ENCODE assay signal across 9 mouse cellular contexts in genomic region chr12:40223676-40224075, GRCm38 (mm10). TPM values are rescaled to one million over a fixed set of nuclear protein-coding genes. Genes with fewer than 3 reads are reported as not detected.
DNase-seq lines count a peak whose midpoint lies in the region; ATAC-seq and TF ChIP-seq lines count a peak whose summit lies in the region.
"Had no signal": no experiment of that assay in that cellular context is flagged by ENCODE, and none has a peak within 500 bp of the region (broad histone marks: within the 10 kb centered on the region; RNA-seq: fewer than 3 reads in every experiment).

No protein-coding gene starts in this region.

- H3ac ChIP-seq in C2C12 (ENCODE audit: control insufficient read depth, insufficient read length, low read depth), result no peak overlapping the region

- H3K27ac ChIP-seq in embryonic facial prominence, embryonic 13.5 days, result peak overlapping the region; percentile 64; the same call in 1 of the 2 replicates
- peak overlapping the region; percentile 45; the same call in 1 of the 2 replicates for H3K27ac ChIP-seq in intestine, embryonic 15.5 days
- H3K27ac ChIP-seq in neural tube, embryonic 12.5 days, result no peak overlapping the region

- no peak for ATAC-seq in erythroblast, adult 5-6 weeks (replicated peaks; ENCODE audit: low FRiP score, poor library complexity, severe bottlenecking)
- ATAC-seq in embryonic facial prominence, embryonic 13.5 days (ENCODE audit: insufficient number of reproducible peaks, insufficient read depth, low FRiP score, low TSS enrichment, low read depth), result no peak
- ATAC-seq in intestine, embryonic 15.5 days, result no peak
- no peak for ATAC-seq in neural tube, embryonic 12.5 days (ENCODE audit: low FRiP score, low read depth)

- H3K79me3 ChIP-seq in C2C12 (ENCODE audit: low read depth), result peaks cover 38% of the 10 kb centered on the region

- H3K36me3 ChIP-seq in erythroblast, embryonic 14.5 days (ENCODE audit: control insufficient read depth), result peaks cover 5% of the 10 kb centered on the region
- peaks cover 23% of the 10 kb centered on the region for H3K36me3 ChIP-seq in C2C12 (ENCODE audit: control insufficient read depth, insufficient read depth)
- H3K36me3 ChIP-seq in embryonic facial prominence, embryonic 13.5 days, result no peaks in the 10 kb centered on the region
- no peaks in the 10 kb centered on the region for H3K36me3 ChIP-seq in intestine, embryonic 15.5 days
- H3K36me3 ChIP-seq in neural tube, embryonic 12.5 days, result no peaks in the 10 kb centered on the region

- H3K4me2 ChIP-seq in embryonic facial prominence, embryonic 13.5 days, result peak overlapping the region; percentile 74
- H3K4me2 ChIP-seq in intestine, embryonic 15.5 days (replicated peaks), result peak overlapping the region; percentile 61
- peak overlapping the region; percentile 67 for H3K4me2 ChIP-seq in neural tube, embryonic 12.5 days (replicated peaks)

- H3K4me3 ChIP-seq in erythroblast, embryonic 14.5 days (replicated peaks), result peak overlapping the region; percentile 89
- no peak overlapping the region for H3K4me3 ChIP-seq in C2C12 (ENCODE audit: insufficient read depth, poor library complexity, severe bottlenecking)
- H3K4me3 ChIP-seq in embryonic facial prominence, embryonic 13.5 days, result peak overlapping the region; percentile 98
- peak overlapping the region; percentile 37 for H3K4me3 ChIP-seq in intestine, embryonic 15.5 days (replicated peaks)
- H3K4me3 ChIP-seq in neural tube, embryonic 12.5 days, result peak overlapping the region; percentile 92

- DNase-seq in left cerebral cortex, postnatal 4 days, result no peak
- DNase-seq in urinary bladder, adult 18-20 months (ENCODE audit: low spot score in 2 of 2), result no peak

- H3K9ac ChIP-seq in embryonic facial prominence, embryonic 13.5 days, result peak overlapping the region; percentile 67
- H3K9ac ChIP-seq in intestine, embryonic 15.5 days, result peak overlapping the region; percentile 36
- H3K9ac ChIP-seq in neural tube, embryonic 12.5 days, result peak overlapping the region; percentile 44; the same call in 1 of the 2 replicates

- H3K27me3 ChIP-seq in erythroblast, embryonic 14.5 days (ENCODE audit: control insufficient read depth), result no peaks in the 10 kb centered on the region
- no peaks in the 10 kb centered on the region for H3K27me3 ChIP-seq in C2C12 (ENCODE audit: control insufficient read depth, insufficient read depth, insufficient read length)
- no peaks in the 10 kb centered on the region for H3K27me3 ChIP-seq in embryonic facial prominence, embryonic 13.5 days
- H3K27me3 ChIP-seq in intestine, embryonic 15.5 days (replicated peaks), result no peaks in the 10 kb centered on the region
- H3K27me3 ChIP-seq in neural tube, embryonic 12.5 days (replicated peaks), result no peaks in the 10 kb centered on the region
- H3K27me3 ChIP-seq: Patski had no signal

- 59% methylated on average over 10 of the region's 10 CpGs for WGBS in embryonic facial prominence, embryonic 13.5 days
- WGBS in intestine, embryonic 15.5 days, result 42% methylated on average over 10 of the region's 10 CpGs
- 58% methylated on average over 10 of the region's 10 CpGs for WGBS in neural tube, embryonic 12.5 days

- intact Hi-C loops in left cerebral cortex, postnatal 4 days (cut with DNase I), result no loop called here

- no peaks in the 10 kb centered on the region for H3K9me3 ChIP-seq in erythroblast, embryonic 14.5 days (ENCODE audit: control insufficient read depth, low read length)
- no peaks in the 10 kb centered on the region for H3K9me3 ChIP-seq in embryonic facial prominence, embryonic 13.5 days
- H3K9me3 ChIP-seq in intestine, embryonic 15.5 days, result no peaks in the 10 kb centered on the region
- H3K9me3 ChIP-seq in neural tube, embryonic 12.5 days, result no peaks in the 10 kb centered on the region

- peaks cover 37% of the 10 kb centered on the region for H3K4me1 ChIP-seq in erythroblast, embryonic 14.5 days (ENCODE audit: control insufficient read depth)
- H3K4me1 ChIP-seq in embryonic facial prominence, embryonic 13.5 days, result peaks cover 16% of the 10 kb centered on the region
- H3K4me1 ChIP-seq in intestine, embryonic 15.5 days (replicated peaks), result peaks cover 3% of the 10 kb centered on the region
- peaks cover 18% of the 10 kb centered on the region for H3K4me1 ChIP-seq in neural tube, embryonic 12.5 days

- no peak for TF ChIP-seq CTCF in C2C12 (IDR thresholded peaks at IDR 0.05; ENCODE audit: control insufficient read depth, insufficient read depth, insufficient read length)

- peaks cover 42% of the 10 kb centered on the region for H3K79me2 ChIP-seq in C2C12 (ENCODE audit: control insufficient read depth, insufficient read depth)

TF ChIP-seq in C2C12, 6 proteins besides CTCF, POLR2A, EP300 and RAD21:
- TF ChIP-seq MYOD1 (IDR thresholded peaks at IDR 0.05; ENCODE audit: control insufficient read depth, insufficient read length, low read depth) (peak; percentile 28), FOSL1 (IDR thresholded peaks at IDR 0.05; ENCODE audit: insufficient read depth, low read length, poor library complexity, severe bottlenecking) (no peak), MYOG (IDR thresholded peaks at IDR 0.05; ENCODE audit: control insufficient read depth, extremely low read depth, insufficient read length) (no peak), CEBPB (IDR thresholded peaks at IDR 0.05; ENCODE audit: low read depth) (peak; percentile 66), USF1 (IDR thresholded peaks at IDR 0.05; ENCODE audit: low read depth) (no peak), MAX (IDR thresholded peaks at IDR 0.05) (no peak)

RNA-seq across cellular contexts. Expression of gene Lsmem1, which starts 24.4 kb away (rescaled TPM):
- polyA plus RNA-seq in erythroblast, embryonic 14.5 days (2012), result not detected in 2 replicates
- total RNA-seq in erythroblast, adult 5-6 weeks (2015; ENCODE audit: low replicate concordance), result not detected in 2 replicates
- total RNA-seq in erythroblast, adult 5-6 weeks (2017; ENCODE audit: low replicate concordance), result not detected in 2 replicates
- polyA plus RNA-seq in C2C12 (2012; fragmentation: generic; extraction: Trizol), result 0.01 TPM
- 0.22 TPM in 1 of 2 replicates, not detected in the other for polyA plus RNA-seq in embryonic facial prominence, embryonic 13.5 days (2015; fragmentation: Nextera tagmentation; extraction: Ambion mirVana)
- polyA plus RNA-seq in intestine, embryonic 15.5 days (2015; fragmentation: Nextera tagmentation; extraction: Ambion mirVana), result not detected in 2 replicates
- polyA plus RNA-seq in neural tube, embryonic 12.5 days (2016; fragmentation: Nextera tagmentation; extraction: Ambion mirVana), result 0.09 and 0.15 TPM in 2 replicates
- total RNA-seq in left cerebral cortex, postnatal 4 days (2021), result under 1 TPM in 1 of 2 experiments, not detected in 1; 0.54 TPM
- polyA plus RNA-seq: Patski had no signal

RNA-seq across cellular contexts. Expression of gene Ifrd1, which starts 24.6 kb away (rescaled TPM):
- 1.8 and 2.0 TPM in 2 replicates for polyA plus RNA-seq in erythroblast, embryonic 14.5 days (2012)
- 11.7 and 90.9 TPM in 2 replicates for total RNA-seq in erythroblast, adult 5-6 weeks (2015; ENCODE audit: low replicate concordance)
- total RNA-seq in erythroblast, adult 5-6 weeks (2017; ENCODE audit: low replicate concordance), result 15.4 and 19.7 TPM in 2 replicates
- 166 TPM for polyA plus RNA-seq in C2C12 (2012; fragmentation: generic; extraction: Trizol)
- polyA plus RNA-seq in embryonic facial prominence, embryonic 13.5 days (2015; fragmentation: Nextera tagmentation; extraction: Ambion mirVana), result 113 and 121 TPM in 2 replicates
- polyA plus RNA-seq in intestine, embryonic 15.5 days (2015; fragmentation: Nextera tagmentation; extraction: Ambion mirVana), result 93.6 and 101 TPM in 2 replicates
- 159 and 186 TPM in 2 replicates for polyA plus RNA-seq in neural tube, embryonic 12.5 days (2016; fragmentation: Nextera tagmentation; extraction: Ambion mirVana)
- total RNA-seq in left cerebral cortex, postnatal 4 days (2021), result 100 to 1,000 TPM; 112 to 125 TPM

Comparison
In these comparisons a context has a peak if more than half of its experiments do, and no peak if none do; other contexts are left out.
1. RNA of gene Ifrd1, which starts 24.6 kb away (polyA plus RNA-seq): 159 to 186 TPM in neural tube, embryonic 12.5 days, 166 TPM in C2C12 (single experiment), 113 to 121 TPM in embryonic facial prominence, embryonic 13.5 days and 93.6 to 101 TPM in intestine, embryonic 15.5 days; 1.8 to 2.0 TPM in erythroblast, embryonic 14.5 days; every median in the first group is over 10 times any median in the second.
2. Peak in every context shown above with its lines, with median percentiles within 50 percentile points of each other: H3K4me2 ChIP-seq and H3K9ac ChIP-seq.